Mouse (Mus musculus) liver, embryonic 14.5 days (tissue): ENCODE measurements around the gene Selenof. TPM values are rescaled to one million over a fixed set of nuclear protein-coding genes. Genes with fewer than 3 reads are reported as not detected.

Experiments used
- ATAC-seq: fragments of 200-750 bp; cut with Nextera tagmentation; 2 replicates; pipeline ENCODE4 v1.8.0; 2017; ENCODE audit warnings: moderate number of reproducible peaks, mild to moderate bottlenecking, moderate library complexity; ENCODE audit not compliant: insufficient read depth
- DNase-seq, 3 experiments: peaks; one replicate each; pipeline ENCODE4 v3.0.0-alpha.2; 2012 to 2013; ENCODE audit warnings: low read depth in 3 of 3, low spot score in 3 of 3
- H3K27ac ChIP-seq: fragments of 300-500 bp; sonication (generic); 2 replicates; pipeline ENCODE4 v1.5.1; 2014; ENCODE audit warnings: moderate library complexity, mild to moderate bottlenecking, control low read depth, inconsistent platforms
- H3K27me3 ChIP-seq: fragments of 300-500 bp; sonication (generic); 2 replicates; pipeline ENCODE4 v1.6.1; 2014; ENCODE audit warnings: mild to moderate bottlenecking, low read length, moderate library complexity; ENCODE audit not compliant: control insufficient read depth, insufficient read depth
- H3K36me3 ChIP-seq: fragments of 300-500 bp; sonication (generic); replicated peaks from 2 replicates; pipeline ENCODE4 v1.6.1; 2014; ENCODE audit warnings: low read depth; ENCODE audit not compliant: control insufficient read depth, insufficient read depth
- H3K4me1 ChIP-seq, 2 experiments: fragments of 200-500 bp in 1 of 2; fragments of 300-500 bp in 1 of 2; sonication (generic) in 1 of 2; replicated peaks; 2 replicates each; pipeline ENCODE4 v1.6.1; 2012 to 2014; ENCODE audit warnings: antibody characterized with exemption in 1 of 2, inconsistent platforms in 1 of 2, low read length in 1 of 2; ENCODE audit not compliant: control insufficient read depth in 2 of 2, insufficient read depth in 2 of 2
- H3K4me2 ChIP-seq: fragments of 300-500 bp; sonication (generic); 2 replicates; pipeline ENCODE4 v1.6.1; 2014; ENCODE audit warnings: low read depth, mild to moderate bottlenecking, control low read depth, moderate library complexity
- H3K4me3 ChIP-seq, 2 experiments: fragments of 200-500 bp in 1 of 2; fragments of 300-500 bp in 1 of 2; sonication (generic) in 1 of 2; 2 replicates each; pipeline ENCODE4 v1.5.1; 2012 to 2014; ENCODE audit warnings: low read depth in 2 of 2, low read length in 2 of 2, mild to moderate bottlenecking in 2 of 2, control low read depth in 1 of 2, inconsistent platforms in 1 of 2, moderate library complexity in 1 of 2; ENCODE audit not compliant: insufficient read depth in 1 of 2
- H3K9ac ChIP-seq: fragments of 300-500 bp; sonication (generic); replicated peaks from 2 replicates; pipeline ENCODE4 v1.6.1; 2014; ENCODE audit warnings: mild to moderate bottlenecking, control low read depth, moderate library complexity
- H3K9me3 ChIP-seq: fragments of 300-500 bp; sonication (generic); 2 replicates; pipeline ENCODE4 v1.6.1; 2016; ENCODE audit warnings: low read length, mixed read lengths; ENCODE audit not compliant: control insufficient read depth
- CTCF ChIP-seq: IDR thresholded peaks from 2 replicates; pipeline ENCODE4 v1.5.1; 2016; ENCODE audit warnings: antibody characterized with exemption, low read depth, control low read depth
- EP300 ChIP-seq: IDR thresholded peaks from 2 replicates; pipeline ENCODE4 v1.6.1; 2016; ENCODE audit warnings: antibody characterized with exemption, low read depth
- WGBS: fragments of 180-500 bp; shearing (Covaris S2); extraction: QIAGEN DNeasy Blood & Tissue Kit; methylation state at CpG from one replicate; pipeline ENCODE4 v1.1.7; 2014; ENCODE audit not compliant: insufficient replicate concordance; 5-methylcytosine and 5-hydroxymethylcytosine counted together
- polyA plus RNA-seq, 2 experiments: library from polyadenylated mRNA; depleted of rRNA in 1 of 2; stranded (reverse) in 1 of 2; unstranded in 1 of 2; fragments of >200 nt; fragmentation: Nextera tagmentation in 1 of 2; extraction: Ambion mirVana in 1 of 2; gene quantifications; 2 replicates each; pipeline versions ENCODE4 v1.2.1 to v1.2.3; 2012 to 2014

Gene Selenof
- polyA plus RNA-seq, 2 experiments: 141 to 263 TPM

GRCm38 (mm10) chr3:144539051-144539450 is 31.1 kb upstream of the Selenof start:
- 63% methylated on average over 3 of the region's 3 CpGs for WGBS
- Histone ChIP-seq H3K36me3 (no peaks in the 10 kb centered on the region), H3K4me1 (peaks cover 0 to 3% of the 10 kb centered on the region in 2 experiments; a peak in 2 of 4 replicates), H3K9ac (no peak overlapping the region), H3K4me3 (no peak overlapping the region), H3K27ac (no peak overlapping the region), H3K9me3 (no peaks in the 10 kb centered on the region), H3K27me3 (no peaks in the 10 kb centered on the region), H3K4me2 (no peak overlapping the region)
- TF ChIP-seq CTCF: no peak
- TF ChIP-seq EP300: no peak
- DNase-seq (no peak), ATAC-seq (no peak)

GRCm38 (mm10) chr3:144540805-144541204 is 29.3 kb upstream of the Selenof start:
- WGBS: 82% methylated on average over 3 of the region's 3 CpGs
- peaks cover 0 to 3% of the 10 kb centered on the region in 2 experiments; a peak in 2 of 4 replicates for H3K4me1 ChIP-seq
- no peak overlapping the region for H3K27ac ChIP-seq
- no peak overlapping the region for H3K4me3 ChIP-seq
- no peak overlapping the region for H3K9ac ChIP-seq
- no peak for DNase-seq
- TF ChIP-seq EP300 (no peak), CTCF (no peak)
- H3K4me2 ChIP-seq: no peak overlapping the region
- H3K9me3 ChIP-seq: no peaks in the 10 kb centered on the region
- no peak for ATAC-seq
- H3K27me3 ChIP-seq: no peaks in the 10 kb centered on the region
- H3K36me3 ChIP-seq: no peaks in the 10 kb centered on the region

- no peak overlapping the region for H3K4me3 ChIP-seq
- DNase-seq (no peak), ATAC-seq (no peak)
- H3K27me3 ChIP-seq: no peaks in the 10 kb centered on the region
- H3K4me1 ChIP-seq: peaks cover 0 to 3% of the 10 kb centered on the region in 2 experiments; a peak in 2 of 4 replicates
- H3K9ac ChIP-seq: no peak overlapping the region
- no peaks in the 10 kb centered on the region for H3K9me3 ChIP-seq
- H3K36me3 ChIP-seq: no peaks in the 10 kb centered on the region
- 77% methylated on average over 6 of the region's 6 CpGs for WGBS
- H3K27ac ChIP-seq: no peak overlapping the region
- H3K4me2 ChIP-seq: no peak overlapping the region
- TF ChIP-seq EP300 (no peak), CTCF (no peak)
Measured at GRCm38 (mm10) chr3:144541906-144542438, 28.1 kb upstream of the Selenof start.

- WGBS: 87% methylated on average over 7 of the region's 7 CpGs
- H3K4me3 ChIP-seq: no peak overlapping the region
- H3K9me3 ChIP-seq: no peaks in the 10 kb centered on the region
- H3K36me3 ChIP-seq: no peaks in the 10 kb centered on the region
- ATAC-seq (no peak), DNase-seq (no peak)
- H3K27me3 ChIP-seq: no peaks in the 10 kb centered on the region
- H3K27ac ChIP-seq: no peak overlapping the region
- no peak overlapping the region for H3K4me2 ChIP-seq
- TF ChIP-seq EP300: no peak
- TF ChIP-seq CTCF: no peak
- H3K9ac ChIP-seq: no peak overlapping the region
- H3K4me1 ChIP-seq: peaks cover 0 to 3% of the 10 kb centered on the region in 2 experiments; a peak in 2 of 4 replicates
Measured at GRCm38 (mm10) chr3:144545152-144545551, 25.0 kb upstream of the Selenof start.

GRCm38 (mm10) chr3:144545832-144546231 is 24.3 kb upstream of the Selenof start:
- H3K9me3 ChIP-seq: no peaks in the 10 kb centered on the region
- WGBS: 67% methylated on average over 4 of the region's 4 CpGs
- no peaks in the 10 kb centered on the region for H3K27me3 ChIP-seq
- peaks cover 0 to 3% of the 10 kb centered on the region in 2 experiments; a peak in 2 of 4 replicates for H3K4me1 ChIP-seq
- TF ChIP-seq CTCF: no peak
- no peak for TF ChIP-seq EP300
- H3K36me3 ChIP-seq: no peaks in the 10 kb centered on the region
- no peak overlapping the region for H3K4me3 ChIP-seq
- H3K9ac ChIP-seq: no peak overlapping the region
- no peak for ATAC-seq
- H3K4me2 ChIP-seq: no peak overlapping the region
- no peak for DNase-seq
- H3K27ac ChIP-seq: no peak overlapping the region
